22 mouse cellular contexts compared by ENCODE assay signal in genomic region chr2:14814977-14815376, GRCm38 (mm10).
"Had no signal": no experiment of that assay in that cellular context is flagged by ENCODE, and none has a peak within 500 bp of the region (broad histone marks: within the 10 kb centered on the region; RNA-seq: fewer than 3 reads in every experiment).

No protein-coding gene starts in this region.

- ATAC-seq: hindbrain, embryonic 16.5 days; hindbrain, postnatal 0 days; inflammation-experienced regulatory T-cells, adult 6 months; intestine, embryonic 15.5 days; intestine, embryonic 16.5 days; intestine, postnatal 0 days had no signal

- DNase-seq: heart, postnatal 10 days; heart, postnatal 14 days; heart, postnatal 36 days; heart, postnatal 4 days; kidney, adult 11 months; kidney, adult 18-20 months; kidney, adult 2 months; kidney, adult 8-10 months; kidney, adult 9 months; kidney, postnatal 10 days; kidney, postnatal 14 days; kidney, postnatal 25 days; kidney, postnatal 36 days; kidney, postnatal 4 days; layer of hippocampus, adult 9-11 months; layer of hippocampus, postnatal 36 days had no signal
